Mouse (Mus musculus) NIH3T3 (cell line): ENCODE measurements around the gene Slit3.
A peak's percentile ranks its signal among the peaks of the same experiment; 100 is the strongest.

Experiments
- DNase-seq: peaks from one replicate; pipeline ENCODE4 v3.0.0-alpha.2; 2012; ENCODE audit warnings: low read depth

The Slit3 gene

DNA sequence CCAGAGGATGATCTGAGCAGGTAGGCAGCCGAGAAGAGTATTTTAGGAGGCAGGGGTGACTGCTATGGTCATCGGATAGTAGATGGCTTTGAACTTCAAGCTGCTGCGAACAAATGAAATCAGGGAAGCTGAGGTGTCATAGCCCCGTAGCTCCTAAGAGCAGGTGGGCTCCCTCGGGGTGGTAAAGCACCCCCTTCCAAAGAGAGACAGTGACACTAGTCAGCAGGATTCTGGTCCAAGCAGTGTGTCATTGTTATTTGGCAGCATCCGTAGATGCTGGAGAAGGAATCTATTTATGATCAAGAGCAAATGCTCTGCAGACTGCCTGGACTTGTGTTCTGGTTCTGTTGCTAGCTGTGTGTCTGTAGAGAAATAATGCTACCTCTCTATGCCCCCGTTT is 154.3 kb downstream of the Slit3 start:
- DNase-seq, result no peak

DNA sequence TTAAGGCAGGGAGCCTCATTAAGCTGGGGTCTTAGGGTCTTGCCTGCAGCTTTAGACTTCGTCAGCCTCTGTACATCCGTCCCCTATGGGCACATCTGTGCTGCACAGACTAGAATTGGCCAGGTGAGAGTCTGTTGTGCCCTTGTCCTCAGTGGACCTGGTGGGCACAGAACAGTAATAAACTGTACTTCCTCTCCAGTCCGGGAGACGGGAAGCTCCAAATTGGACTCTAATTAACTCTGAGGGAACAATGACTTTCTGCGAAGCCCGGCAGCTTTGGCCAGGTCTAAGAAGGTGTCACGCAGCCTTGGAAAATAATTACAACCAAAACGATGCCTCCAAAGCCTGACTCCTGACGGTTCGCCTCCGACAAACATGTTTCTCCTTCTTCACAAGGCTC is 155.0 kb downstream of the Slit3 start:
- no peak for DNase-seq

DNA sequence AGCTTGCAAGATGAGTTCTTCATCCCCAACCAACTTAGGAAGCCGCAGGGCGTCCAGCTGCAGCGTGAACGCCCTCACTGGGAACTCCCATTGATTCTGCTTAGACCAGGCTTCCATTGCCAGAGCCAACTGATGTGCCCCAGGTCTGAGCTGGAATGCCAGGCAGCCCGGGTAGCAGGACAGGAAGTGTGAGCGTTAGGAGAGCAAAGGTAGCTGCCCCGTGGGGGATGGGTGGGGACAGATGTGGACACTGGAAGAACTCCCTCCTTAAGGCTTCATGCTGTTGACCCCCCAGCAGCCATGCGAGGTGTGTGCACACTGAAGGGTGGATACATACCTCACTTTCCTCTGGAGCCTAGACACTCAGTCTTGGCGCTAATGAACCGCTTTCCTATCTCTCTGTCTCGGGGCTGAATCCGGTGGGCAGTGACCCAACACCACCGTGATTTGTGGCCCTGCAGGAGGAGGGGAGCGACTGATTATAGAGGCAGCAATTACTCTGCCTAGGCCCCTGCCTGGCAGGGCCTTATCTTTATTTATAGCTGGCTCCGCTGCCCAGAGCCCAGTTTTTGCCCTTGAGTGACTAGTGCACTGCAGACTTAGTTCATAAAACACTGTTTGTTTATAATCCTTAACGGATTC is 157.2 kb downstream of the Slit3 start:
- no peak for DNase-seq

DNA sequence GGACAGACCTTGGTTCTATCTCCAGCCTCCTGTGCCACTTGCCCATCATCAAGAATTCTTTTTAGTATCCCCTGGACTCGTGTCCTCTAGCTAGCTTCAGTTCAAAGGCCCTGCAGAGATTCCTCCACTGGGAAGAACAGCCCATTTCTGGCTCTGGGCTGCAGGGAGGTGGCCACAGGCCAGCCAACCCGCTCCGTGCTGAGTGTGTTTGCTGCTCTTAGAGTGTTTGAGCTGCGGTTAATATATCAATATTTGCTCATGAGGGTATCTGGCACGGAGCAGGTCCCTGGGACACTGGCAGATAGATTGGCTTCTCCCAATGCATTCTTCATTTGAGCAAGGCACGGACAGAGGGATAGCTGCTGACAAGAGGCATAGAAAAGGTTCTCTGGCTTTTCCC is 159.8 kb downstream of the Slit3 start:
- DNase-seq, result no peak

DNA sequence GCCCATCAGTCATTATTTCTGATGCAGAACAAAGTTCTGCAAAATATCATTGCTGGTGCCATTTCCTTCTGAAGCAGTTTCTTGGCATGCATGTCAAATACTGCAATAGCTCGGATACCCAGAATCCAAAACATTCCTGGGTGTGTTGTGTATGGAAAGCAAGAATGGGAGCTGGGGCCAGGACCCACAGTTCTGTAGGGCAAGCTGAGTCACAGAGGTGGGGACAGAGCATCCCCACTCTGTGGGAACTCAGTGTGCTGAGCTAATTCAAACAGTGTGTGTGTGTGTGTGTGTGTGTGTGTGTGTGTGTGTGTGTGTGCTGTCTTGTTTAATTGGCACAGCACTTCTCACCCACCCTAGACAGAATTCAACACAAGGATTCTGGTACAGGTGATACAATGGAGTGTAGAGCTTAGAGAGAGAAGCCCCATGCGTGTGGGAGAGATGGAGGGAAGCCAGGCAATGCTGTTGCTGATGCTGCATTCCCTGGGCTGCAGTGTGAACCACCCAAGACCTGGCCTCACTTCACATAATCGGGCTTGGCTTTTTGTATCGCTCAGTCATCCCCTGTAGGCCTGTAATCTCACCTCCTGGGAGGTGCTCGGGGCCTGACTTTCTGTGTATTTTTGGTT is 161.1 kb downstream of the Slit3 start:
- peak; percentile 75 for DNase-seq

DNA sequence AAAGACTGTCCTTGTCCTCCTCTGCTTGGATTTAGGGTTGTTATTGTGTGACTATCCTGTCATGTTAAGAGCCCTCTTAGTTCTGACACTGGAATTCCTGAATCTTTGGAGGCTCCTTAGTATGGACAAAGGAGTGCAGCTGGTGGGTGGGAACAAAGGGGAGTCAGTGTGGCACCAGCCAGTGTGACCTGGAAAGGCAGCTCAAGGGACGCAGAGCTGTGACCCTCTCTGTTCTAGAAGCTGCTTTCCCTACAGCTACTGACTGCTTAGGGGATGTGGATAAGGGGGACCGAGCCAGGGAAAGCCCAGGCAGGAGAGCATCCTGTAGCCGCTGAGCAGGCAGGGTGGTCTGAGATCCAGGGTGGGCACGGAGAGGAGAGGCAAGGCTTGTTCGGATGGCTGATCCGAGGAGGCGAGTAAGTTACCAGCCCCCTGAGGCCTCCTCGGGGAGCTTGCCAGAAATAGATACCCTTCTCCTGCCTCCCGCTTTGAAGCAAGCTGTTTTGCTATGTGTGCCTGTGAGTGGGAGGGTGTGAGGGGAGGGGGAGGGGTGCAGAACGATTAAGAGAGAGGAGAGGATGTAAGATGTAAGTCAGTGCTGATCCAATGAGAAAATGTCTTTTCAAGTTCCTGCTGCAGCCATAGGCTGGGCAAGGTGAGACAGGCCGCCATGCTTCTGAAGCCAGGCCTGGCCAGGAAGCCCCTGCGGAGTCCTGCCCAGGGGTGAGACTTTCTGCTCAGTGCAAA is 162.0 kb downstream of the Slit3 start:
- DNase-seq, result no peak

DNA sequence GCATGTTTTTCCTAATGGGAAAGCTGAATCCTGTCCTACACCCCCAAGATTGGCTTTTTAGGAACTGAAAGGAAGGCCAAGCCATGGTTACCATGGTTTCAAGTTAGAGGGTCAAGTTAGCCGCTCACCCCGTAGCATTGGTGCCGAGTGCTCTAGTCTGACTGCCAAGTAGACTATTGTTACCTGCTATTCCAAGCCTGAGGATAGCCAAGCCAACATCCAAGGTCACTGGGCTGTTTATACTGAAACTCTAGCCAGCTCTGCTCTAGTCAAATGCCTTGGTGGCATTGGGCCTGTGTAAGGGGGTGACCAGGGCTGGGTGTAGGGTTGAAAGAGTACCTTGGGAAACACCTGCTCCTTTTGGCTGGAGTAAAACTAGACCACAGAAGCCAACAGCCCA is 162.7 kb downstream of the Slit3 start:
- DNase-seq, result no peak

DNA sequence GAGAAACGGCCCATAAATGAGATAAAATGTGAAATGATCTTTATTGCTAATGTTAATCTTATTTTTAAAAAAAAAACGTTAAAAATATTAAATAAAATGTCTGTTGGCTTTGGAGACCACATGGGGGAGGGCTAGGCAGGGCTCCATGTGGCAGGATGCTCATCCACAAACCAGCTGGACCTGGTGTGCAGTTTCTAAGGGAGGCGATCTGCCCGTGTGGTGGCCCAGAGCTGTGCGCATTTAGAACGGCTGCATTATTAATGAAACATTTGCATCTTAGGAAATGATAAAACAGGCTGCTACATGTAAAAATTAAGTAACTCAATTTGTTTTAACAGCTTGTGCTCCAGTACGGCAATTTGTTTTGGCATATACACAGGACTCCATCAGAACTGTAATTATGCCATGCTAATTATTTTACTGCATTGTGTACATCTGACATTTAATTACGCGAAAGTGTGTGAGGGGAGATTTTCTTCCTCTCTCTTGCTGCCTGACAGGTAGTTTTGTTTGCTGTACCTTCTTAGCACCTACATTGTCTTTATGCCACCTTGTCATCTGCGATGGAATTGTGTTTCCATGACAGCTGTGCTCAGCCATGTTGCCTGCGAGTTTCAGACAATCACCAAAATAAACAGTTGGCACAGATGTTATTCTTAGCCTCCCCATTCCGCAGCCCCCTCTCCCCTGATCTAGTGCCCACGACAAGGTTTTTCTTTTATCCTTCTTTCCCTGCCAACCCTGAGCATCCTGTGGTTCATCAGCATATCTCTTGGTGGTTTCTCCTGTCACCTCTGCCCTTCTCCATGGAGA is 165.8 kb downstream of the Slit3 start:
- no peak for DNase-seq

DNA sequence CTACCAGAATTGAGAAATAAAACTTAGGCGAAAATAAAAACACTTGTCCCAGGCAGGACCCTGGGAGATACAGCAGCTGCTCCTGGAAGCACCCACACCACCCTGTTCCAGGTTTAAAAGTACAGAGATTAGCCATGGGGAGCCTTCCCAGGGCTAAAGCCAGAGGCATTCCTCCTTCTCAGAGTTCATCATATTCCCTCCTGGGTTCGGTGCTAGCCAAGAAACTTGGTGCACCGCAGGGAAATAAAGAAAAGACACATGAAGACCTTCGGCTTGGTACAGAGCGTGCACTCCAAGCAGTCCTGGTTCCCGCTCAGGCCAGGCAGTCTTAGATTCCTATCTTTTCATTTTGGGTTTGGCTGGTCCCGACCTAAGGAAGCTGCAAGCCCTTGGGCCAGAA is 167.0 kb downstream of the Slit3 start:
- DNase-seq, result no peak

DNA sequence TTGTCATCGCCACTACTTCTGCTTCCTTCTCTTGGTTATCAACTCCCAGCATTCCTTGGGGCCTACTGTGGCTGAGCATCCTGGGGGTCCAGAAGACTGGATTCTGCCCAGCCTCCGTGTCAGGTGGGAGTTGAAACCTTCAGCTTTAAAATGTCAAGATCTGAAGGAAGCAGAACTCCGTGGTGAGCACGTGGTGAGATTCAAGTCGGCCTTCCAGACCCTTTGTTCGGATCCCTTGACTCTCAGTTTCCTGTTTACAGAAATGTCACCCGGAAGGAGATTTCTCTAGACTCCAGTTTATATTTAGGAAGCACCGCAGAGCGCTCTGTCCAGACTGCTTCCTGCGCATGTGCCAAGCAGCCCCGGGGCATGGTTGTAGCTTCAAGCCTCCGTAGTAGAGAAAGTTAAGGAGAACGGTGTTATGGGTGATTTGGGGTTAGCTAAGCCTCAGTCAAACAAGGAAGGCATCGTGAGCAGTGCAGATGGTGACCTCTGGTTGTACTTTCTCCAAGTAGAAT is 167.8 kb downstream of the Slit3 start:
- no peak for DNase-seq

DNA sequence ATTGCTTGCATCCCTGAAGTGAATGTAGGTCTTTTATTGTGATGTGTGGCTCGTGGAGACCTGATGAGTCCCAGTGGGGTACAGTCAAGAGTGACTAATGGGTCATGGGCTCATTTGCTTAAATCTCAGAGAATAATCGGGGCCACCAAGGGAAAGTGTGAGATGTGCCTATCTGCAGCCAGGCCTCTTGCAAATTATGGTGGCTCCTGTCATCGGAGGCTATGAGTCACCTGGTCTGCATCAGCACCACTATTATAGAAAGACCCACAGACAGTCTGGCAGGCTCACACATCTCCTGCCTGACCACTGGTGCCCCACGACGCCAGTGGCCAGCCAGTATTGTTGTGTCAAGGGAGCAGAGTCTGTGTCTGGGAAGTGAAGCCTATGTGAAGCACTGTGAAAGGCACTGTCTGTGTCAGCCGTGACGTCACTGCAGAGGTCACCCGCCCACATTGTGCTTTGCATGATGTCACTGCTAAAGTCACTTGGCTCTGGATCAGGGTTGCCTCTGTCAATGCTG is 171.3 kb downstream of the Slit3 start:
- no peak for DNase-seq

DNA sequence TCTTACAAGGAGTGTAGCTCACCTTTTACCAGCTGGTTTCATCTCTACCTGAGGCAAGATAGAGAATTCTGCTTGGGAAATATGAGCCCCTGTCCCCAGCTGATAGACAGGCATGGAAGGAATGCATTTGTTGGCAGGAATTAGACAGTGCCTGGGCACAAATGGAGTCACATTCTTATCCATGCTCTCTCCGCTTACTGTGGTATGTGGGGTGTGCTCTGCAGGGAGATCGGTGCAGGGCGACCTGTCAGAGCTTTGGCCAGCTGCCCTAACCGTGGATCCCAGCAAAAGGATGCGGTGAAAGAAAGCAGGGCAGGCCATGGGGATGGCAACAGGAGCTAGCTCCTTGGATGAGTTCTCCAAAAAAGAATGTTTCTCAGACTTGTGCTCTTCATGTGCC is 172.2 kb downstream of the Slit3 start:
- no peak for DNase-seq

DNA sequence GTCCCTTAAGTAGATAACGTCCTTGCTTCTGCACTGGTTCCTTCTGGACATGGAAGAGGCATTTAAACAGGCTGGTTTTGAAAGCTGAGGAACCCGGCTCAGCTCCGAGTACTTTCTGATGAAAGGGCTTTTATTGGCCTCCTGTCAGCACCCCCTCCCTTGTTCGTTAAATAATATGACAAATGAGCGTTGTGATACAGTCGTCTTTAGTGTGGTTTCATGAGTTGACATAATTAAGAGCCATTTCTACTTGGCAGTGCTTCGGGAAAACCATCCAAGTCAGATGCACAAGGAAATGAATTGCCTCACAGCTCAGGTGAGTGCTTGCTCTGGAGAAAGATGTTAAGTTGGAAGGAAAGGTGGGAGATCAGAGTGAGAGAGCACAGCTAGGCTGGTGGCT is 173.6 kb downstream of the Slit3 start:
- DNase-seq, result no peak

DNA sequence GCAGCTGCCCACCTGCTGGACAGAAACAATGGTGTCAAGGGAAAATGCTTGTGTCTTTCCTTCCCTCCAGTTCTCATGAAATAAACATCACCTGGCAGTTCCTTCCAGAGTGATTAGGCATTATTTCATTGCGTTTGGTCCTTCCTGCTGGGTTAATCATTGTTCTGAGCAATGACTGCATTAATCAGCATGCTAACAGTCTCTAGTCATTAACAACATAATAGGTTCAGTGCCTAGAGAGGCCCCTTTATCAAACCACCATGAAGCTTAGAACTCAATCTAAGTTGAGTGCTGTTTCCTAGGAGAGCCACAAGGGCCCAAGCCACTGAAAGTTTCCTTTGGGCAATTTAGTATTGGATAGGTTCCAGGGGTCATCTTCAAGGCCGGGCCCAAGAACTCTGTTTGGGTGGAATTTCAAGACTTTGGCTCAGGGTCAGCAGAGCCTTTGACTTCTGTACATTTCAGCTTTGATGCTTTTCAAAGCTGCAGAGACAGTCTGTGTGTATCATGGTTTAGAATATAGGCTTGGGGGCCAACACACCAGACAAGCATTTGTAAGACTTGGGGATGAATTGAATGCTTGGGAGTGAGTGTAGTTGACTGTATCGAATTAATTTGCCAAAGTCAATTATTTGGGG is 174.3 kb downstream of the Slit3 start:
- no peak for DNase-seq

DNA sequence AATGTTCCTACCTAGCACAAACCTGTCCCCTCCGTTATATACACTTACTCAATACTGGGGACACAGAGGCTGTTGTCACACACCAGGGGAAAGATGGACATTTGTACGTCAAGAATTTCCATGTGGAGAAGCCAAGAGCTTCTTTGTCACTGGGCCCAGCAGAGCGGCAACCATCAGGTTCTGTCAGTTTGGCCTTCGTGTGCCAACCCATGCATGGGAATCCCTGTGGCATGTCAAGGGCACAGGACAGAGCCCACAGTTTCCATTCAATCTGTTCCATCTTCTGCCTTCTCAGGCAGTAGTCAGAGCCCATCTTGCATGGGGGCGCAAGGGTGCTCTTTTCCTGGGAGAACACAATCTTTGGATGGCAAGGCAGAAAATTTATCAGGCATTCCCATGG is 175.8 kb downstream of the Slit3 start:
- DNase-seq, result no peak

DNA sequence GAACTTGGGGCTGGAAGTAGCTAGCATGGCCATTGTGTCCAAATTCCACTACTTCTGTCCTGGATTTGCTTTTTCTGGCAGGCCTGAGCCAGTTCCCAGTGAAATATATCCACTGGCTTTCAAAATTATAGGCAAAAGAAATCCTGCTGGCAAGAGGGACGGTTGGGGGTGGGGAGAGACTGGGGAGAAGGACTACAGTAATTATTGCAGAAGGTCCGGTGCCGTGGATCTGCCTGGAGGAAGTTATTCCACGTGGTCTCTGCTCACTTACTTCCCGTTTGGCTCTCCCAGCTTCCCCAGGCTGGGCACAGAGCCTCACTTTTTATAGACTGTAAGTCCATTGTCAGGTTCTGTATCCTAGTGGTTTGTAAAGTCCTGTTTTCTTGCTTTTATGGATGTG is 176.3 kb downstream of the Slit3 start:
- no peak for DNase-seq

DNA sequence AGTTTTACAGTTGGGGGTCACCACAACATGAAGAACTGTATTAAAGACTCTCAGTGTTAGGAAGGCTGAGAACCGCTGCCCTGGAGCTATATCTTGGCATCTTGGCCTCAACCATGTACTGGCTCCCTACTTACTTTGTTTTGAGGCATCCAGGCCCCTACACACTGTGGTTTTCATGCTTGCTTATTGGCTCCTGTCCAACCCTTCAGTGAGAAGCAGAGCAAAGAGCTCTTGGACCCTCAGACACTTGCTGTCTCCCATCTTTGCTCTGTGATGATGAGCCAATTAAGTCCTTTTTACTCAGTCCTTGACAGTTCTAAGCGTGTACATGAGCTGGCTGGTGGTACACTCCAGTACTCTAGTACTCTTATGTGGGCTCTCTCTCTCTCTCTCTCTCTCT is 177.5 kb downstream of the Slit3 start:
- DNase-seq, result no peak

DNA sequence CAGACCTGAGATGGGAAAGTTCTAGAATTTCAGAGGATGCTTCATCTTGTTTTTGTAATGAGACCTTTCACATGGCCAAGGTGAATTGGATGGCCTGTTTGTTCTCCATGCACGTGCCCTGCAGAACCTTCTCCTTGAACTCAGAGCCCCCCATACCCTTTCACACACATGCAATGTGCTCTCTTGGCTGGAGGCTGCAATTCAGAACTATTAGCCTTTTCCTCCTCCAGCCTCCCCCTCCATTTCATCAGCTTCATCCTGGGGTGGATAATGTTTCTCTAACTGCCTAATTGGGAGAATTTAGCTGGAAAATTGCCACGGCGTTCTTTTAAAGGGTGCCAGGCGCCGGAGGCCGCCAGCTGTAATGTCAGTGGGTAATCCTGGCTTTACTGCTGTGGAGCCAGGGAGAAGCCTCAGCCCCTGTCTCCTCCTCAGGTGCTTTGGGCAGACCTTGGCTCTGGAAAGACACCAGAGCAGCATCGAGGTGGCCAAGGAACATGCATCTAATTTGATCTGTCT is 178.9 kb downstream of the Slit3 start:
- DNase-seq, result no peak

DNA sequence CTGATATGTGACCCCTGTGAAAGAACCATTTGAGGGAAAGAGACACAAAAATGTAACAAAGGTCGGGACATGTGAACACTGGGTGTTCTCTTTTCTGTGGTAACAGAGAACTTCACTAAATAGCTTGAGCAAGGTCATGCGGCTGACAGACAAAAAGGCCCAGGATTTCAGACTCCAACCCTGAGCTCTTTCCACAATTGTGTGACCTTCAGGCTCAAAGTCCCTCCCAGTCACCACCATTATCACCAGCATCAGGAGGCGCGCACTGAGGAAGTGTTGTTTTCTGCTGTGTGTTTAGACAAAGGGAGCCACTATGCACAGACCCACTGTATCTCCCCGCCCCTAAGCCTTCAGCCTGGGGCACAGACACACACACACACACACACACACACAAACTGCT is 181.2 kb downstream of the Slit3 start:
- DNase-seq, result no peak

DNA sequence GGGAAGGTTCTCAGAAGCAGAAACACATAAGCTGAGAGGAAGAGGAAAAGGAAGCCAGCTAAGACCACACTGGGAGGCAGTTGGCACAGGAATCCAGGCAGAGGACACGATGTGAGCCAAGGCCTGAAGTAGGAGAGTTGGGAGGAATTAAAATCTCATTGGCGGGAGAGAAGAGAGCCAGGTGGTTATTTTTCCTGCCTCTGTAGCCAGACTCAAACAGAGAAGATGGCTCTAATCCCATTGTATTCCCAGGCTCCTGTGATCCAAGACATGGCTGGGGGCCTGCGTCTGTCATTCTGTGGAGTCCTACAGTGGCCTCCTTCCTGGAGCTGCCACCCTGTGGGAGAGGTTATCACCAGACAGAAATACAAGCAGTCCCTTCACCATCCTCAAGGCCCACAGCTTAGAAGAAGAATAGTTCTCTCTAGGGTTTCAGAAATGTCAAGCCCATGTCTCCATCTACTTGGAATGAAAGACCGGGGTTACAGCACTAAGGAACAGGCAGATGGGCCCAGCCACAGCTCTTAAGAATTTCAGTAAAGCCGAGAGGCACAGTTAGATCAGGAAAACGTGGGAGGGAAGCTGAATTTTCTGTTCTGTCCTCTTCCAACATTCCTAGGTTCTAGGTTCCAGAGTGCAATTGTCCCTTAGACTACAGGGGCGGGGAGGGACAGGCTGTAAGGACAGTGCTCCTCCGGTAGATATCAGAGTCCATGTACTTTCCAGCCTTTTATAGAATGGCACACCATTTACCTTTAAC is 183.4 kb downstream of the Slit3 start:
- DNase-seq, result no peak

DNA sequence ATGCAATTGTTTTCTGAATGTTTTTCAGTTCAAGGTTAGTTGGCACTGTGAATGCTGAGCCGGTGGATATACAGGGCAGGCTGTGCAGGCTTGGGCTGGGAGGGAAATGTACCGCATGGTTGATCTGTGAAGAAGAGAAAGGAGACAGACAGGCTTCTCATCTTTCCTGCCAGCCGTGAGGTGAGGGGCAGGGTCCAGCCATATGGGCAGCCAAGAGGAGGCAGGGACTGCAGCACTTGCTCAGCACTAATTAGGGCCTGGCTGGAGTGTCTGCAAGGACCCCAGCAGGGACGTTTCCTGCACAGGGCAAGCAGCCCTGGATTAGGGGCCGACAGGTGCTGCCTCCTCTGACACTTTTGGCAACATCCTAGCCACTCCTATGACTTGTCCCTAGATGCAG is 184.1 kb downstream of the Slit3 start:
- no peak for DNase-seq
